Mouse (Mus musculus) small intestine, adult 2 months (tissue): ENCODE results near the gene Rab3gap1.

ENCODE experiments used
- CTCF ChIP-seq: fragments of 200-500 bp; IDR thresholded peaks from 2 replicates; pipeline ENCODE4 v1.5.1; 2012; ENCODE audit warnings: low read depth, mild to moderate bottlenecking, control low read depth, inconsistent platforms, low read length, moderate library complexity, mixed read lengths; ENCODE audit not compliant: insufficient replicate concordance, insufficient read length; ENCODE audit errors: extremely low read depth
- POLR2A ChIP-seq: fragments of 200-500 bp; IDR thresholded peaks from 2 replicates; pipeline ENCODE4 v1.6.1; 2012; ENCODE audit warnings: low read depth, mild to moderate bottlenecking, control low read depth, inconsistent platforms, low read length, moderate library complexity

DNA sequence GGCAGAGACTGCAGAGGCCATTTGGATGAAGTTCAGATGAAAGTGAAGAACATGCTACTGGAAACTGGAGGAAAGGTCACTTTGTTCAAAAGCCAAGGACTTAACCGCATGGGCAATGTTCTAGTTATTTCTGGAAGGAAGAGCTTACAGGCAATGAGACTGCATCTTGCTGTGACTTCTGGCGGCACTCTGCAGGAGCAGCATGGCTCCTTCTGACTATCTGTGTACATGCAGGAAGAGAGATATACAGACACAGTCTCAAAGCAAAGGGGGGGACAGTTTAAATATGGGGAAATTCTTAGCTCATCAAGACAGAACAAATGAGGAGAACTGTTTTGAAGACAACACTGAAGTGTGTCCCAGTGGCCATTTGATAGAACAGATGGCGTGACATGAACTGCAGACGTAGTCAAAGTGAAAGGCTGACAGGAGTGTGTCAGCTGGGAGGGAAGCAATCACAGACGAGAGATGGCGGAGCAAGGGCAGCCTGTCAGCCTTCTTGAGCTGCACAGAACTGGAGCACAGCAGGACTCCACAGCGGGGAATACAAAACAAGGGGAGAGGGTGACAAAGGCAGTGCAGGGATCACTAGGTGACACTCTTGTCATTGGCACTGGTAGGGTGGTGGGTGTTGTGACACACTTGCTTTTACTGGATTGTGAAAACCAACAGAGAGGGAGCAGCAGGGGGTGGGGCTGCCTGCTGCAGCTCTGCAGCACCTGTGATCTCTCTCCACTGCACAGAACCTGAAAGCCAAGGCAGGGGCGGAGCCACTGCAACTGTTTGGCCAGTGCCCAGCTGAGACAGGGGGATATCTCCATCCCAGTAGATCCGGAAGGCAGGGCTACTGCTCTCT is 121.5 kb downstream of the Rab3gap1 start:
- TF ChIP-seq CTCF (no peak), POLR2A (no peak)
